Mouse (Mus musculus) liver, postnatal 0 days (tissue): Measurements from ENCODE around the gene Ccl4.

Source experiments
- CTCF ChIP-seq: sonication (generic); IDR thresholded peaks from 2 replicates; pipeline ENCODE4 v1.5.1; 2016; ENCODE audit warnings: antibody characterized with exemption, low read depth
- EP300 ChIP-seq: IDR thresholded peaks from 2 replicates; pipeline ENCODE4 v1.6.1; 2016; ENCODE audit warnings: antibody characterized with exemption, low read depth, mild to moderate bottlenecking

GRCm38 (mm10) chr11:83628808-83629207 is 33.6 kb upstream of the Ccl4 start:
- TF ChIP-seq CTCF, result no peak
- TF ChIP-seq EP300, result no peak
